Mouse (Mus musculus): ENCODE data around the gene Cntnap5a.

DNA sequence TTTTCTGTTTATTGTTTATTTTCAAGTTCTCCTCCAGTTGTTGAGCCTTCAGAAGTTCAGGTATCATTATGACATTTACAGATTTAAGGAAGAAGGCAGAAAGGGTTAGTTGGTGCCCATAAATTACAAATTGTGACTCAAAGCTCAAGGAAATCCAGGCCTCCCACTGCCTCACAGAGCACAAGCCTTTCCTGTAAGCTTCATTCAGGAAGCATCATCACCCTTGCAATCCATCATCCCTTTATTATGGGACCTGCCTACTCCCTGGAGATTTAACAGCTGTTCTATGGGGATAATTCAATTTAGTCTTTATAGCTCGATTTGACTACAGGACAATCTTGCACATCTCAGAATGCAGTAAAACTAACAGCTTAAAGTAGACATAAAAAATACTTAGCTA is 441.2 kb downstream of the Cntnap5a start:
- TF ChIP-seq CTCF (IDR thresholded peaks at IDR 0.05), result no peak
- TF ChIP-seq EP300 (IDR thresholded peaks at IDR 0.05), result no peak

All from lung, postnatal 0 days (tissue).